Mouse (Mus musculus) gastrocnemius, postnatal 4 days (tissue): ENCODE data around the gene Coq8a. TPM values are rescaled to one million over a fixed set of nuclear protein-coding genes. Genes with fewer than 3 reads are reported as not detected.
A peak's percentile ranks its signal among the peaks of the same experiment; 100 is the strongest.

ENCODE experiments used
- DNase-seq, 2 experiments: peaks; one replicate each; pipeline ENCODE4 v3.0.0; 2021 to 2022; ENCODE audit warnings: low spot score in 2 of 2, mixed read lengths in 2 of 2
- total RNA-seq, 2 experiments: library from RNA; stranded (reverse); gene quantifications; 2 replicates each; pipeline ENCODE4 v1.2.3; 2021

Gene Coq8a
- total RNA-seq, 2 experiments from 2014 or later = 294 to 313 TPM

GRCm38 (mm10) chr1:180200722-180201121, 1.3 kb upstream of the Coq8a start:
- DNase-seq = no peak

- DNase-seq = no peak
Measured at GRCm38 (mm10) chr1:180199715-180200050, 281 bp upstream of the Coq8a start.

GRCm38 (mm10) chr1:180197956-180198355, 1.4 kb downstream of the Coq8a start:
- no peak for DNase-seq

DNA sequence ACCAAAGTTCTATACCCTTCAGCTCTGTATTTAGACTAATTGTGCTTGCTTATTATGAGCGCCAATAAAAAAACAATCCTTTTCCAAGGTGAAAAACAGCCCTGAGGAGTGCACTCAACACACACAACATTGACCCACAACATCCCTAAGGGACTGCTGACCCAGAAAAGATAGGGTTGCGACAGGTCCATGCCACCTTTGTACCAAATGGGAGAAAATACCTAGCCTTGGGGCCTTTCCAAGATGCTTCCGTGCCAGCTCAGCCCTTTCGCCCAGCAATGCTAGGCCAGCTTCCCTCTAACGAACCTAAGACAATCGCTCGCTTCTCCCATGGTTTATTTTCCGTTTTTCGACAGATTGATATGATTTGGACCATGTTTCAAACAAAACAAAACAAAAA, 2.9 kb downstream of the Coq8a start:
- no peak for DNase-seq

DNA sequence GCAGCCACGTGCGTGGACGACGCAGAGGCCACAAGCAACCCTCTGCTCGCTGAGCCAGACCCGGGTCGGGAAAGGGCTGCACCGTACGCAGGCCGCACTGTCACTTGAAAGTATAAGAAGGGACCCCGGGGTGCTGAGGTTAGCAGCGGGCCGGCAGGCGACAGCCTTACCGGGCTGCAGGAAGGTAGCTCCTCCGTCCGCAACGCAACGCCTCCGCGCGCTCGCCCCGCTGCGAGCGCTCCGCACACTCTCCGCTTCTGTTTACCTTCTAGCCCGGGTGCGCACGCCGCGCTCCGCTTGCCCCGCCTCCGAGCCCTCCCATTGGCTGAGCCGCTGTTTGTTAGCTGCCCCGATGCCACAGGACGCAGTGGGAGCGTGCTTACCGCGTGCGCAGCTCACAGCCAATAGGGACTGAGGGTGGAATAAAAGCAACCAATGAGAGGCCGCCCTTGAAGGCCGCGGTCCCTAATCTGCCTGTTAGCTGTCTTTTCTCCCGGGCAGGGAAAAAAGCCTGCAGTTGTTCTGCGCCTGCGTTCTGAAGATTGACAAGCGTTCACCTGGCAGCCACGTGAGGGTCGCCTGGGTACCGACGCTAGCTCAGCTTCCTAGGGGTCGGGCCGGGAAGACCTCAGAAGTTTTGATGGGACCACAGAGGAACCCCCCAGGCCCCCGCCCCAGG, 3.6 kb downstream of the Coq8a start:
- DNase-seq = peak; percentile 87 to 96

DNA sequence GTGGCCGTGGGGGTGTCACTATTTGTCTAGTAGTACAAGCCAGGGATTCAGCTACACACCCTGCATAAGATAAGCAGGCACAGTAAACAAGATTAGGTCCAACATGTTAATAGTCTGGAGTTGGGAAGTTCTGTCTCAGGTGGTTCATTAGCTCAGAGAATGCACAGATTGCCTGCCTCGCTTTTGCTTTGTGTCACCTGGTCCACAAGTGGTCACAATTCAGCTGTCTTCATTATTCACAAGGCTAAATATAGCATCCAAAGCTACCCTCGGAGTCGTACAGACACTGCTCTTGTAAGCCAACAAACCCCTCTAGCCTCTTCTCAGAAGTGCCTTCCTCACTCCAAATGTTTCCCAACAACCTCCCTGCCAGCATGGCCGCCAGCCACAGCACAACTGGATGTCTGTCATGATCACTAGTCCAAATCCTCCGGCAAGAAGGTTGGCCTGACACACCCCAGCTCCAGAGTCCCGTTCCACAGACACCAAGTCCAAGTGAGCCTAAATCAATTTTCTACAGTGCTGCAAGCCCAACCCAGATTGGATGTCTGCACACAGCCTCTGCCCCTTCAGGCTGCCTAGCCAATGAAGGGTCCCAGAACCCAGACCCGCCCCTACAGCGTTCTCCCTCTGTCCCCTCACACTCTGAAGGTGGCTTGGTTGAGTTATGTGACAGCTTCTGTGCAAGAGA, 4.5 kb downstream of the Coq8a start:
- DNase-seq = peak in 1 of 2 experiments; percentile 58

DNA sequence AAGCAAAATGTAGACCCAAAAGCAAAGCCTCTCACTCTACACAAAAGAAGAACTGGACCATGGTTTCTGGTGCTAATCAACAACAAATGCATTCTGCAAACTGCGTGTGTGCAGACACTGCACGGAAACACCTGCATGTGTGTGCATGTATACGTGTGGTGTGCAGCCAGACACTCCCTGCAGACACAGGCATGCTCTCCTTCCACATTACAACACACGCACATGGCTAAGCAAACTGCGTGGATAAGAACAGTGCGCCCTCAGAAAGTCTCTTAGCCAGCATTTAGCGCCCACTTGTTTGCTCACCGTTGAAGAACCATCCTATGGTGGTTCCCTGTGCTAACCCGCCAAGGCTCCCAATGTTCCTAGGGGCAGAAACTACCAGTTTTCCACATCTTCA, 5.4 kb downstream of the Coq8a start:
- no peak for DNase-seq

DNA sequence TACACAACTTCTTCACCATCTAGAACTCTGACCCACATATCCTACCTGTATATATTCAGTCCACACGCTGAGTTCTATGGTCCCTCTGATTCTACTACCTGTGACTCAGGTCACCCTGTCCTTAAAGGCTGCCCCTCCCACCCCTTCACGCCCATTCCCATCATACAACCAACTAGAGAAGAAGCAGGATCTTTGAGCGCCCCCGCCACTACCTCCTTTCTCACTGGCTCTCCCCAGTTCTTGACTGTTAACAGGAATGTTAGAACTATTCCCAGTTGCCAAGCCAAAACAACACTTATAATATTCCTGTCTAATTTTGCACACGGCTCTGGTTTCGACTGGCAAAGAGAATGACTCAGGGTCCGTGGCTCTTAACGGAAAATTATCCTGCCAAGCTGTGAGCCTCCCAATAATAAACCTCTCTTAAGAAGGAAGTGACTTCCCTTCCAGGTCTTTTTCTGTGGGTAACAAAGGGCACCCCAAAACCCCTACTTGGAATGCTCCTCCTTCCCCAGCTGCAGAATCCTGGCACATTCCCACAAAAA, 5.9 kb downstream of the Coq8a start:
- no peak for DNase-seq

GRCm38 (mm10) chr1:180192866-180193265, 6.5 kb downstream of the Coq8a start:
- DNase-seq = no peak

DNA sequence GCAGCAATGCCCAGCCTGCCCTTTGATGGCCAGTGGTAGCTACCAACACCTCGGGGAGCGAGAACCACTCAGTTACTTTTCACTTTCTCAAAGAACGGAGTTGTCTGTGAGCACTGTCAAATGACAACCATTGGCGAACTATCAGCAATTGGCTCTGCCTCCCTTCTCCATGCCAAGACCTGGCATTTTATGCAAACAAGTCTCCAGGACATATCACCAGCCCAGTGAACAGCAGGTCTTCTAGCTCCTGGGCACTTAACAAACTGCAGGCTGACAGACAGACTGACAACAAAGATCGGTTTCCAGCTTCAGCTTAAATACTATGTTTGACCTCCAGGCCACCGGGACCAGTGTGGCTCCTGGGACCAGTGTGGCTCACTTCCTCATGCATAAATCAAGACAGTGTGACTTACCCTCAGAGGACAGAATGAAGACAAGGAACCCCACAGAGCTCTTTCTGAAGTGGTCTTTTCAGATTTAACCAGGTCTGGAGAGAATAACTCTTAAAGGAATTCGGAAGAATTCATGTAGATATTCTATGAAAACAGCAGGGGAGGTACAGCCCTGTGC, 7.7 kb downstream of the Coq8a start:
- no peak for DNase-seq

DNA sequence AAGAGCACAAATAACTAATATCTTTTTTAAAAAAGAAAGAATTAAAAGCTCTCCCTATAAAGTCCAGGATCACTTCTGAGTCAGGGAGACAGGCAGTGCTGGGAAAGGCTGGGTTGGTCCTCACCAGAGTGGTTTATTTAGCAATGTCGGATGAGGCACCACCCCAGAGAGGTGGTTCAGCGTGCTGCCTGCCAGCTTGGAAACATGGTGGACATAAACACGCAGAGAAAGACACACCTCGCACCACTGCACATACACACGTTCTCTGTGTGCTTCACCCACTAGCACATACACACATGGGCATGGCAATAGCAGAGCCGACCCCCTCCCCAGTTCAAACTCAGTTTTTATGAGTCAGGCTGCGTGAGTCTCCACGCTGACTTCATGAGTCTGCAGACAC, 8.3 kb downstream of the Coq8a start:
- DNase-seq = no peak

GRCm38 (mm10) chr1:180188951-180189350, 10.5 kb downstream of the Coq8a start:
- no peak for DNase-seq

- no peak for DNase-seq
Measured at GRCm38 (mm10) chr1:180186371-180186770, 13.0 kb downstream of the Coq8a start.

GRCm38 (mm10) chr1:180185877-180186276, 13.5 kb downstream of the Coq8a start:
- no peak for DNase-seq

GRCm38 (mm10) chr1:180184768-180185167, 14.6 kb downstream of the Coq8a start:
- no peak for DNase-seq

DNA sequence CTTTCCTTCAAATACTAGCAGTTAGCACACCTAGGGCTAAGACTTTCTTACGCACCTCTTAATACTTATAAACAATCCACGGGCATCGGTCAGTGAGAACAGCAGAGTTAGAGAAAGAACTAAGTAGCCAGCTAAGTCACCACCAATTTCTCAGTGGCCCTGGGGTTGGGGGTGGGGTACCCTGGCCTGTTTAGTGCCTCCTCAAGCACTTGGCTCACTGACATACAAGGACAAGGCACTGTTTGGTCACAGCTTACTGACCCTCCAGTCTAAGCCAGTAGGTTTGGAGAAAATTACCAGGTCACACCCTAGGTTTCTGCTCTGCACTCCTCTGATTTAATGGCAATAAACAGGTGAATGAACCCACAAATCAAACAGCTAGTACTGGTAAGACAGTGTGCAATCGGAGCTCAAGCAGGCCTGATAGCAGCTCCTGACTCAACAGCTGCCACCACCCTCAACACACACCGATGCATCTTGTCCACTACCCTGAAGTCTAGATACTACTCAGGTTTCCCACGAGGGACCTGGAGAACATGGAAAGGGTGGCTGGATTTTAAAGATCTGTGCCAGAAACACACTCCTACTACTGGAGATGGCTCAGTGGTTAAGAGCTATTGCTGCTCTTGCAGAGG, 15.8 kb downstream of the Coq8a start:
- DNase-seq = no peak

DNA sequence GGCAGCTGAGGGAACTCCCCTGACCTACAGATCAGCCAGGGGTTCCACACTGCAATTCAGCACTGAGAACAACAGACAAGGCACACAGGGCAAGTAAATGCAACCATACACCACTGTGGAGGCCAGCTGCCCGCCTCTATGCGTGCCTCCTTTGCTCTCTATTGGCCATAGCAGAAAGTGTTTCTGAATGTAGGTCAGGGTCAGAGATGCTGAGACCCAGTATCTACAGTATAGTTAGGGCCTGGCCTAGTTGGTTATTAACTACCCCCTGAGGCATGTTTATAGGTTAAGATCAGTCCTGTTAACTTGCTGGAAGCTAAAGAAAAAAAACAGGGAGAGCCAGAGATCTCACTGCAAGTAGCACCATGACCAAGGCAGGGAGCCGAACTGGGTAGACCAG, 16.7 kb downstream of the Coq8a start:
- DNase-seq = no peak

- no peak for DNase-seq
Measured at GRCm38 (mm10) chr1:180181966-180182319, 17.5 kb downstream of the Coq8a start.

GRCm38 (mm10) chr1:180181304-180181965, 18.0 kb downstream of the Coq8a start:
- no peak for DNase-seq

DNA sequence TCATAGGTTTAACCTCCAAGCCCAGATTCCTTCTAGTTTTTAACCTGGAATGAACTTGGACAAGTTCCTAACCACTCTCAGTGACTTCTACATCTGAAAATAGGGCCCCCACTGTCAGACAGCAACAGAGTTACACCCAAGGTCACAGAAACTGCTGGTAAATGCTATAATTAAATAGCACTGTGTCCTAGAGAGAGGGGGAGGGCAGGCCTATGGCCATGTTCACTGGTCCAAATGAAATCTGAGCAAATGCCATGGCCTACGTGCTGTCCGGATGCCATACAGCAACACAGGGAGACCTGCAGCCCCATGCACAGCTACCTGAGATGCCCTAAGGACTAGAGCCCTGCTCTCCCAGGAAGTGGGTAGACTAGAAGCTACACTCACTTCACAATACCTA, 19.6 kb downstream of the Coq8a start:
- DNase-seq = no peak

GRCm38 (mm10) chr1:180179100-180179499, 20.3 kb downstream of the Coq8a start:
- no peak for DNase-seq

DNA sequence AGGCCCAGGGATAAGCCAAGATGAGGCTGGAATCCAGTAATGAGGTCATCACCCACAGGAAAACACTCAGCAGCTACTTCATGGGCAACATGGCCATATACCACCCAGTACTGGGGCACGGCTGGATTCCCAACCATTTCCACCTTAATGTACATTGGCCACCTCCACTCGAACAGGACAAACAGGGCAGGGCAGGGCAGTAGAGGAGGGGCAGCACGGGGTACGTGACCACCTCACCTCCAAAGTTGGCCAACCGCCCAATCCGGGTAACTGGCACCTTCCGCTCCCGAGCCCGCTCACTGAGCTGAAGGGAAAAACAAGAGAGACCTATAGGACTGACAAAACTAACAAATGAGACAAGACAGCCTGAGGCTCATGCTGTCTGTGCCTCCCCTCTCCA, 21.1 kb downstream of the Coq8a start:
- DNase-seq = no peak
